Mouse (Mus musculus): ENCODE data around the gene Dnah1. TPM values are rescaled to one million over a fixed set of nuclear protein-coding genes. Genes with fewer than 3 reads are reported as not detected.
A peak's percentile ranks its signal among the peaks of the same experiment; 100 is the strongest.

Gene Dnah1
- polyA plus RNA-seq, 1 experiment, result 0.01 TPM

DNA sequence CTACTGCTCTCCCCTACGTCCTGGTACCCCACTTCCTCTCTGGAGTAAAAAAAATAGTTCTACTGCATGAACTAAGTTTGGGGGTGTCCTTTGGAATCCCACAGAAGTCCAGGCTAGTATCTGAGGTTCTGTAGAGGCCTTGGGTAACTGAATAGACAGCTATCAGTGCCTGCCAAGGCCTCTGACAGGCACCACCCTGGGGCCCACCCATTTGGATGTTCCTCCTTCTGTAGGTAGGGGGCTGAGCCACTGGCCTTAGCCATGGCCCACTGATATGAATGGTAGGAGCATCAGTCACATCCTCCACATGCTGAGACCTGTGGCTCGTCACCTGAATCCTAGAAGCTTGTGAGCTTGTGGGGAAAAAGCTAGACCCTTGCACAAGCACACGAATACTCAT is 5.9 kb downstream of the Dnah1 start:
- H3K27me3 ChIP-seq (ENCODE audit: control insufficient read depth, insufficient read depth, insufficient read length), result peaks cover 39% of the 10 kb centered on the region
- H3K79me2 ChIP-seq (ENCODE audit: control insufficient read depth, insufficient read depth), result no peaks in the 10 kb centered on the region
- no peaks in the 10 kb centered on the region for H3K36me3 ChIP-seq (ENCODE audit: control insufficient read depth, insufficient read depth)
- H3K79me3 ChIP-seq (ENCODE audit: low read depth), result no peaks in the 10 kb centered on the region
- H3K4me3 ChIP-seq (ENCODE audit: insufficient read depth, poor library complexity, severe bottlenecking), result no peak overlapping the region
- TF ChIP-seq CTCF (IDR thresholded peaks at IDR 0.05; ENCODE audit: control insufficient read depth, insufficient read depth, insufficient read length) (no peak), FOSL1 (IDR thresholded peaks at IDR 0.05; ENCODE audit: insufficient read depth, low read length, poor library complexity, severe bottlenecking) (no peak), USF1 (IDR thresholded peaks at IDR 0.05; ENCODE audit: low read depth) (no peak), MYOD1 (IDR thresholded peaks at IDR 0.05; ENCODE audit: control insufficient read depth, insufficient read length, low read depth) (no peak)
- H3ac ChIP-seq (ENCODE audit: control insufficient read depth, insufficient read length, low read depth), result no peak overlapping the region

DNA sequence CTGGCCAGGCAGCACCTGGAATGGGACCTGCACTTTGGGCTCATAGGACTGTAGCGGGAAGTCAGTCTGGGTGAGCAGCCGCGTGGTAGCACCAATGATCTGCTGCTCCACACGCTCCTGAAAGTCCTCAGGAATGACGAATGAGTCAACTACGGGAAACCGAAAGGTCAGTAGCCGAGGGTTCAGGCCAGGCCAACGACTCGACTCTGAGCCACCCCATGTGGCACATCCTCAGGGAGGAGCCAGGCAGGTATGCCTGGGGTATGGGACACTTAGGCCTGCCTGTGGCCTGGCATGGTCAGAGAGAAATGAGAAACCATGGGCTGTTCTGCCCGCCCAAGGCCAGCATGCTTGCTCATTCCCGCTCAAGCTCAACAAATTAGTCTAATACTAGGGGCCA is 7.1 kb downstream of the Dnah1 start:
- Histone ChIP-seq H3K79me2 (ENCODE audit: control insufficient read depth, insufficient read depth) (no peaks in the 10 kb centered on the region), H3K79me3 (ENCODE audit: low read depth) (no peaks in the 10 kb centered on the region), H3K36me3 (ENCODE audit: control insufficient read depth, insufficient read depth) (no peaks in the 10 kb centered on the region), H3K27me3 (ENCODE audit: control insufficient read depth, insufficient read depth, insufficient read length) (peaks cover 39% of the 10 kb centered on the region), H3K4me3 (ENCODE audit: insufficient read depth, poor library complexity, severe bottlenecking) (no peak overlapping the region), H3ac (ENCODE audit: control insufficient read depth, insufficient read length, low read depth) (no peak overlapping the region)
- TF ChIP-seq MAX (IDR thresholded peaks at IDR 0.05), result no peak
- TF ChIP-seq CEBPB (IDR thresholded peaks at IDR 0.05; ENCODE audit: low read depth), result no peak

DNA sequence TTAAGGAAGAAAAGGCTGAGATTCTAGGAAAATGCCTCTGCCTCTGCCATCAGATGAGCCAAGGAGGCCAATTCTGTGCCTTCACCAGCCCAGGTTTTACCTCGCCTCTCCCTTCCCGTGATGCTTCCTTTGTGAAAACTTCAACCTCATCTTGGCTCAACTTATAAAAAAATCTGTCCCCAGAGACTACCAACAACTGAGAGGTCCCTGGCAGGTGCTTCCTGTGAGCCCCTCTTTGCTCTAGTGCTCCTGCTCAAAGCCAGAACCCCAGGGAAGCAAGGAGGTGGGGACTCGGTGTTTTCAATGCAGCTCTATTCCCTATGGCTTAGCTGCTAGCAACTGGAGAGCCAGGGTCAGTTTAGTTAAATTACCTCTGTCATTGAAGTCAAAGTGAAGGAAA is 10.5 kb downstream of the Dnah1 start:
- no peaks in the 10 kb centered on the region for H3K36me3 ChIP-seq (ENCODE audit: control insufficient read depth, insufficient read depth)
- TF ChIP-seq MYOG (IDR thresholded peaks at IDR 0.05; ENCODE audit: control insufficient read depth, extremely low read depth, insufficient read length), result no peak
- no peak for TF ChIP-seq MAX (IDR thresholded peaks at IDR 0.05)
- no peak for TF ChIP-seq MYOD1 (IDR thresholded peaks at IDR 0.05; ENCODE audit: control insufficient read depth, insufficient read length, low read depth)
- no peak for TF ChIP-seq FOSL1 (IDR thresholded peaks at IDR 0.05; ENCODE audit: insufficient read depth, low read length, poor library complexity, severe bottlenecking)
- TF ChIP-seq CEBPB (IDR thresholded peaks at IDR 0.05; ENCODE audit: low read depth), result no peak
- TF ChIP-seq CTCF (IDR thresholded peaks at IDR 0.05; ENCODE audit: control insufficient read depth, insufficient read depth, insufficient read length), result no peak
- TF ChIP-seq USF1 (IDR thresholded peaks at IDR 0.05; ENCODE audit: low read depth), result no peak
- peaks cover 35% of the 10 kb centered on the region for H3K27me3 ChIP-seq (ENCODE audit: control insufficient read depth, insufficient read depth, insufficient read length)
- no peak overlapping the region for H3ac ChIP-seq (ENCODE audit: control insufficient read depth, insufficient read length, low read depth)
- no peaks in the 10 kb centered on the region for H3K79me3 ChIP-seq (ENCODE audit: low read depth)
- H3K79me2 ChIP-seq (ENCODE audit: control insufficient read depth, insufficient read depth), result no peaks in the 10 kb centered on the region
- H3K4me3 ChIP-seq (ENCODE audit: insufficient read depth, poor library complexity, severe bottlenecking), result no peak overlapping the region

DNA sequence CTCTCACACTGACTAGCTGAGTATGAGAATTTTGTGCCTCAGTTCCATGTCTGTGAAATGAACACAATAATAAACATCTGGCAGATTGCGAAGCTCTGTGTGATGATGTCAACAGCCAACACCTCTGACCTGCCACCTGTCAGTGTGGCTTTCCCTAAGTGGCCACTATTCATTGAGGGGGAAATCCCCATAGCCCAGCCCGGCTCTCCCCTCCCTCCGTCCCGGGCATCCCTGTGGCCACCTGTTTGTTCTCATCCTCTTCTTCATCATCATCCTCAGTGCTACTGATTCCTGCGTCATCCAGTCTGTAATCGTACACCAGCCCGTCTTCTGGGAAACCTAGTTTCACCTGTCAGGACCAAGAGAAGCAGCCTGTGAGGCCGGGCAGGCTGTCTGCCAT is 38.0 kb downstream of the Dnah1 start:
- Histone ChIP-seq H3K79me2 (ENCODE audit: control insufficient read depth, insufficient read depth) (no peaks in the 10 kb centered on the region), H3K36me3 (ENCODE audit: control insufficient read depth, insufficient read depth) (no peaks in the 10 kb centered on the region), H3K79me3 (ENCODE audit: low read depth) (no peaks in the 10 kb centered on the region), H3K4me3 (ENCODE audit: insufficient read depth, poor library complexity, severe bottlenecking) (no peak overlapping the region), H3K27me3 (ENCODE audit: control insufficient read depth, insufficient read depth, insufficient read length) (peaks cover 78% of the 10 kb centered on the region), H3ac (ENCODE audit: control insufficient read depth, insufficient read length, low read depth) (no peak overlapping the region)
- TF ChIP-seq MYOG (IDR thresholded peaks at IDR 0.05; ENCODE audit: control insufficient read depth, extremely low read depth, insufficient read length) (no peak), FOSL1 (IDR thresholded peaks at IDR 0.05; ENCODE audit: insufficient read depth, low read length, poor library complexity, severe bottlenecking) (no peak), MAX (IDR thresholded peaks at IDR 0.05) (no peak), MYOD1 (IDR thresholded peaks at IDR 0.05; ENCODE audit: control insufficient read depth, insufficient read length, low read depth) (no peak), USF1 (IDR thresholded peaks at IDR 0.05; ENCODE audit: low read depth) (no peak), CTCF (IDR thresholded peaks at IDR 0.05; ENCODE audit: control insufficient read depth, insufficient read depth, insufficient read length) (no peak), CEBPB (IDR thresholded peaks at IDR 0.05; ENCODE audit: low read depth) (no peak)

DNA sequence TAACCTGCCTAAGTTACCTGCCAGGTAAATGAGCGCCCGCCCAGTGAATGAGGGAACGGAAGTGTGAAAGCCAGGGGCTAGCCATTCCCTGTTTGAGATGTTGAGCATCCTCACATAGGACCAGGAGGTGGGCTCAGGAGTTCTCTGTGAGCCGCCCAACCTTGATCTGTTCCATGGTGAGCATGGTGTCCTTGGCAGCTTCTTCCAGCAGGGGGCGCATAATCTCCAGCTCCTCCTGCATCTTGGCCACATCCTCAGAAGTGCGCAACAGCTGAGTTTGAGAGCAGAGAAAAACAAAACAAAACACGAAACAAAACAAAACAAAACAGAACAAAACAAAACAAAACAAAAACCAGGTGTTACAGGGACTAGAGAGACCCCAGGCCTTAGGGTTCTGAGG is 51.5 kb downstream of the Dnah1 start:
- Histone ChIP-seq H3K36me3 (ENCODE audit: control insufficient read depth, insufficient read depth) (no peaks in the 10 kb centered on the region), H3ac (ENCODE audit: control insufficient read depth, insufficient read length, low read depth) (no peak overlapping the region), H3K79me3 (ENCODE audit: low read depth) (no peaks in the 10 kb centered on the region), H3K4me3 (ENCODE audit: insufficient read depth, poor library complexity, severe bottlenecking) (no peak overlapping the region), H3K79me2 (ENCODE audit: control insufficient read depth, insufficient read depth) (no peaks in the 10 kb centered on the region), H3K27me3 (ENCODE audit: control insufficient read depth, insufficient read depth, insufficient read length) (peaks cover 22% of the 10 kb centered on the region)
- TF ChIP-seq CEBPB (IDR thresholded peaks at IDR 0.05; ENCODE audit: low read depth) (no peak), MYOG (IDR thresholded peaks at IDR 0.05; ENCODE audit: control insufficient read depth, extremely low read depth, insufficient read length) (no peak), FOSL1 (IDR thresholded peaks at IDR 0.05; ENCODE audit: insufficient read depth, low read length, poor library complexity, severe bottlenecking) (no peak), CTCF (IDR thresholded peaks at IDR 0.05; ENCODE audit: control insufficient read depth, insufficient read depth, insufficient read length) (peak; percentile 74)

DNA sequence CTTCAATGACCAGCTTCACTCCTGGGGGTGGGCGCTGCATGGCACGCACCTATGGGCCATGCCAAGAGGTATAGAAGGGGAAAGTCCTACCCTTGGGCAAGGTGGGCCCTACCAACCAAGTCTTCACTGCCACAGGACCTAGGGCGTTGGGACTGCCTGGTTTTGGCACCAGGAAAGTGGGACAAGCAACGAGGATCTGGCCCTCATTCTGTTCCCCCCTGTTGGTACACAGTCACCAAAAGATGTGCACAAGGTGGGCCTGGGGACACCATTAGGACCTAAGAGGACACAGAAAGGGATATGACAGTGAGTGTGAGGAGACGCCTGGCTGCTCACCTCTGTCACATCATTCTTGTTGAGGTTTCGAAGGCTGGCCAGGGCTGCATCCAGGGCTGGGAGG is 52.6 kb downstream of the Dnah1 start:
- Histone ChIP-seq H3K36me3 (ENCODE audit: control insufficient read depth, insufficient read depth) (no peaks in the 10 kb centered on the region), H3K79me3 (ENCODE audit: low read depth) (no peaks in the 10 kb centered on the region), H3K79me2 (ENCODE audit: control insufficient read depth, insufficient read depth) (no peaks in the 10 kb centered on the region), H3K27me3 (ENCODE audit: control insufficient read depth, insufficient read depth, insufficient read length) (peaks cover 26% of the 10 kb centered on the region), H3K4me3 (ENCODE audit: insufficient read depth, poor library complexity, severe bottlenecking) (no peak overlapping the region), H3ac (ENCODE audit: control insufficient read depth, insufficient read length, low read depth) (no peak overlapping the region)
- TF ChIP-seq CEBPB (IDR thresholded peaks at IDR 0.05; ENCODE audit: low read depth), result no peak
- TF ChIP-seq MYOG (IDR thresholded peaks at IDR 0.05; ENCODE audit: control insufficient read depth, extremely low read depth, insufficient read length), result no peak
- no peak for TF ChIP-seq USF1 (IDR thresholded peaks at IDR 0.05; ENCODE audit: low read depth)
- no peak for TF ChIP-seq CTCF (IDR thresholded peaks at IDR 0.05; ENCODE audit: control insufficient read depth, insufficient read depth, insufficient read length)
- no peak for TF ChIP-seq MAX (IDR thresholded peaks at IDR 0.05)
- TF ChIP-seq MYOD1 (IDR thresholded peaks at IDR 0.05; ENCODE audit: control insufficient read depth, insufficient read length, low read depth), result no peak
- TF ChIP-seq FOSL1 (IDR thresholded peaks at IDR 0.05; ENCODE audit: insufficient read depth, low read length, poor library complexity, severe bottlenecking), result no peak
